Mouse (Mus musculus) liver, adult 2 months (tissue): ENCODE measurements around the gene Mis18a. TPM values are rescaled to one million over a fixed set of nuclear protein-coding genes. Genes with fewer than 3 reads are reported as not detected.

Experiments used
- DNase-seq: peaks from one replicate; pipeline ENCODE4 v3.0.0-alpha.2; 2011; ENCODE audit warnings: low read depth, low spot score; ENCODE audit errors: extremely low read depth
- H3K27ac ChIP-seq: fragments of 200-500 bp; replicated peaks from 2 replicates; pipeline ENCODE4 v1.5.1; 2012; ENCODE audit warnings: low read depth, mild to moderate bottlenecking, control low read depth, inconsistent platforms, low read length; ENCODE audit not compliant: insufficient read depth
- H3K27me3 ChIP-seq: fragments of 200-500 bp; 2 replicates; pipeline ENCODE4 v1.6.1; 2012; ENCODE audit warnings: mild to moderate bottlenecking, moderate library complexity, low read length, inconsistent platforms; ENCODE audit not compliant: control insufficient read depth, insufficient read depth
- H3K36me3 ChIP-seq: fragments of 200-500 bp; 2 replicates; pipeline ENCODE4 v1.6.1; 2012; ENCODE audit warnings: low read length, inconsistent platforms; ENCODE audit not compliant: control insufficient read depth, insufficient read depth
- H3K4me1 ChIP-seq: fragments of 200-500 bp; 2 replicates; pipeline ENCODE4 v1.6.1; 2011; ENCODE audit warnings: low read length; ENCODE audit not compliant: control insufficient read depth, insufficient read depth
- H3K4me3 ChIP-seq: fragments of 200-500 bp; 2 replicates; pipeline ENCODE4 v1.5.1; 2011; ENCODE audit warnings: low read depth, mild to moderate bottlenecking, control low read depth, low read length, moderate library complexity; ENCODE audit not compliant: insufficient read depth
- H3K79me2 ChIP-seq: fragments of 200-500 bp; 2 replicates; pipeline ENCODE4 v1.6.1; 2012; ENCODE audit warnings: inconsistent platforms, mild to moderate bottlenecking, low read length, moderate library complexity; ENCODE audit not compliant: control insufficient read depth, insufficient read depth
- H3K9ac ChIP-seq: fragments of 200-500 bp; 2 replicates; pipeline ENCODE4 v1.6.1; 2012; ENCODE audit warnings: low read depth, mild to moderate bottlenecking, control low read depth, inconsistent platforms, low read length
- CTCF ChIP-seq: fragments of 200-500 bp; IDR thresholded peaks from 2 replicates; pipeline ENCODE4 v1.5.1; 2011; ENCODE audit warnings: low read depth, low read length, control low read depth
- POLR2A ChIP-seq: fragments of 200-500 bp; IDR thresholded peaks from 2 replicates; pipeline ENCODE4 v1.6.1; 2011; ENCODE audit warnings: low read length, control low read depth; ENCODE audit not compliant: insufficient read depth; ENCODE audit errors: extremely low read depth
- WGBS: fragments of 180-500 bp; shearing (Covaris S2); methylation state at CpG from one replicate; pipeline ENCODE4 v1.1.7; 2018; 5-methylcytosine and 5-hydroxymethylcytosine counted together
- polyA plus RNA-seq: library from polyadenylated mRNA; depleted of rRNA; stranded (reverse); fragments of >200 nt; gene quantifications from 2 replicates; pipeline ENCODE4 v1.2.3, GENCODE M21; 2012
- total RNA-seq: library from RNA; depleted of rRNA; stranded (reverse); fragments of >200 nt; gene quantifications from 2 replicates; pipeline ENCODE4 v1.2.3, GENCODE M21; 2014

Gene Mis18a
- total and polyA plus RNA-seq, 2 experiments, result 3.1 to 4.3 TPM

- Histone ChIP-seq H3K9ac (no peak overlapping the region), H3K27me3 (no peaks in the 10 kb centered on the region), H3K79me2 (no peaks in the 10 kb centered on the region), H3K4me1 (no peaks in the 10 kb centered on the region), H3K4me3 (no peak overlapping the region), H3K27ac (no peak overlapping the region), H3K36me3 (no peaks in the 10 kb centered on the region)
- no peak for DNase-seq
- TF ChIP-seq POLR2A (no peak), CTCF (no peak)
- WGBS, result 84% methylated on average over 12 of the region's 12 CpGs
Observed at GRCm38 (mm10) chr16:90687687-90688263, 39.4 kb downstream of the Mis18a start.

GRCm38 (mm10) chr16:90687011-90687410 lies 40.2 kb downstream of the Mis18a start:
- H3K27ac ChIP-seq, result no peak overlapping the region
- no peaks in the 10 kb centered on the region for H3K27me3 ChIP-seq
- H3K9ac ChIP-seq, result no peak overlapping the region
- TF ChIP-seq POLR2A (no peak), CTCF (no peak)
- no peak overlapping the region for H3K4me3 ChIP-seq
- H3K79me2 ChIP-seq, result no peaks in the 10 kb centered on the region
- 25% methylated on average over 5 of the region's 5 CpGs for WGBS
- DNase-seq, result peak; percentile 27
- no peaks in the 10 kb centered on the region for H3K36me3 ChIP-seq
- no peaks in the 10 kb centered on the region for H3K4me1 ChIP-seq

GRCm38 (mm10) chr16:90684092-90684491 lies 43.1 kb downstream of the Mis18a start:
- no peak for DNase-seq
- 89% methylated on average over 5 of the region's 5 CpGs for WGBS
- Histone ChIP-seq H3K27ac (no peak overlapping the region), H3K4me3 (no peak overlapping the region), H3K9ac (no peak overlapping the region), H3K79me2 (no peaks in the 10 kb centered on the region), H3K27me3 (no peaks in the 10 kb centered on the region), H3K4me1 (no peaks in the 10 kb centered on the region), H3K36me3 (no peaks in the 10 kb centered on the region)
- no peak for TF ChIP-seq POLR2A
- no peak for TF ChIP-seq CTCF

GRCm38 (mm10) chr16:90679984-90680383 lies 47.2 kb downstream of the Mis18a start:
- Histone ChIP-seq H3K79me2 (no peaks in the 10 kb centered on the region), H3K27me3 (no peaks in the 10 kb centered on the region), H3K4me3 (no peak overlapping the region), H3K36me3 (no peaks in the 10 kb centered on the region), H3K4me1 (no peaks in the 10 kb centered on the region), H3K9ac (no peak overlapping the region), H3K27ac (no peak overlapping the region)
- 91% methylated on average over 16 of the region's 16 CpGs for WGBS
- DNase-seq, result no peak
- TF ChIP-seq CTCF (no peak), POLR2A (no peak)

- TF ChIP-seq POLR2A (no peak), CTCF (no peak)
- DNase-seq, result no peak
- 96% methylated on average over 3 of the region's 3 CpGs for WGBS
- H3K9ac ChIP-seq, result no peak overlapping the region
- no peaks in the 10 kb centered on the region for H3K27me3 ChIP-seq
- no peak overlapping the region for H3K4me3 ChIP-seq
- no peaks in the 10 kb centered on the region for H3K36me3 ChIP-seq
- H3K27ac ChIP-seq, result no peak overlapping the region
- no peaks in the 10 kb centered on the region for H3K4me1 ChIP-seq
- no peaks in the 10 kb centered on the region for H3K79me2 ChIP-seq
Observed at GRCm38 (mm10) chr16:90678820-90679219, 48.4 kb downstream of the Mis18a start.

GRCm38 (mm10) chr16:90676920-90677574 lies 50.2 kb downstream of the Mis18a start:
- H3K27me3 ChIP-seq, result no peaks in the 10 kb centered on the region
- WGBS, result 75% methylated on average over 20 of the region's 20 CpGs
- no peaks in the 10 kb centered on the region for H3K36me3 ChIP-seq
- H3K4me3 ChIP-seq, result no peak overlapping the region
- H3K27ac ChIP-seq, result 0 out of 2 replicates have a peak overlapping the region, but pooled peaks have one; percentile 18
- no peaks in the 10 kb centered on the region for H3K4me1 ChIP-seq
- H3K9ac ChIP-seq, result no peak overlapping the region
- no peaks in the 10 kb centered on the region for H3K79me2 ChIP-seq
- peak; percentile 34 for DNase-seq
- TF ChIP-seq POLR2A, result no peak
- no peak for TF ChIP-seq CTCF
